Mouse (Mus musculus): ENCODE data around the gene Zrsr1.

- TF ChIP-seq CTCF (IDR thresholded peaks at IDR 0.05; ENCODE audit: low read depth, low read length), result no peak
- no peak for TF ChIP-seq POLR2A (IDR thresholded peaks at IDR 0.05; ENCODE audit: borderline replicate concordance, low read depth, low read length)
These were observed 11.0 kb downstream of the Zrsr1 start for GRCm38 (mm10) chr11:22982846-22983245.
